Mouse (Mus musculus) intestine, postnatal 0 days (tissue): Measurements from ENCODE around the gene Tnfsf13. TPM values are rescaled to one million over a fixed set of nuclear protein-coding genes. Genes with fewer than 3 reads are reported as not detected.

Source experiments
- ATAC-seq: fragments of 200-750 bp; cut with Nextera tagmentation; 2 replicates; pipeline ENCODE4 v1.8.0; 2017; ENCODE audit warnings: mild to moderate bottlenecking, moderate TSS enrichment, moderate library complexity
- H3K27ac ChIP-seq: fragments of 300-500 bp; sonication (generic); 2 replicates; pipeline ENCODE4 v1.5.1; 2014; ENCODE audit warnings: mild to moderate bottlenecking, low read depth, low read length, moderate library complexity
- H3K27me3 ChIP-seq: fragments of 300-500 bp; sonication (generic); replicated peaks from 2 replicates; pipeline ENCODE4 v1.6.1; 2014; ENCODE audit warnings: low read length, mixed read lengths; ENCODE audit not compliant: control insufficient read depth, insufficient read depth
- H3K36me3 ChIP-seq: fragments of 300-500 bp; sonication (generic); 2 replicates; pipeline ENCODE4 v1.6.1; 2014; ENCODE audit warnings: mild to moderate bottlenecking, moderate library complexity; ENCODE audit not compliant: control insufficient read depth, insufficient read depth
- H3K4me1 ChIP-seq: fragments of 300-500 bp; sonication (generic); replicated peaks from 2 replicates; pipeline ENCODE4 v1.6.1; 2014; ENCODE audit warnings: antibody characterized with exemption, low read length, mixed read lengths; ENCODE audit not compliant: control insufficient read depth, insufficient read depth
- H3K4me2 ChIP-seq: fragments of 300-500 bp; sonication (generic); replicated peaks from 2 replicates; pipeline ENCODE4 v1.6.1; 2014; ENCODE audit warnings: low read depth, mild to moderate bottlenecking, moderate library complexity
- H3K4me3 ChIP-seq: fragments of 300-500 bp; sonication (generic); 2 replicates; pipeline ENCODE4 v1.5.1; 2014; ENCODE audit warnings: low read depth, low read length
- H3K9ac ChIP-seq: fragments of 300-500 bp; sonication (generic); 2 replicates; pipeline ENCODE4 v1.6.1; 2014; ENCODE audit warnings: mild to moderate bottlenecking, low read depth, low read length
- H3K9me3 ChIP-seq: fragments of 300-500 bp; sonication (generic); 2 replicates; pipeline ENCODE4 v1.6.1; 2016; ENCODE audit warnings: mixed run types; ENCODE audit not compliant: control insufficient read depth
- CTCF ChIP-seq: sonication (generic); IDR thresholded peaks from 2 replicates; pipeline ENCODE4 v1.5.1; 2016; ENCODE audit warnings: low read depth, mild to moderate bottlenecking, control low read depth, antibody characterized with exemption, moderate library complexity
- WGBS: fragments of 180-500 bp; shearing (Covaris S2); extraction: QIAGEN DNeasy Blood & Tissue Kit; methylation state at CpG from one replicate; pipeline ENCODE4 v1.1.7; 2014; 5-methylcytosine and 5-hydroxymethylcytosine counted together
- polyA plus RNA-seq: library from polyadenylated mRNA; unstranded; fragments of >200 nt; fragmentation: Nextera tagmentation; extraction: Ambion mirVana; gene quantifications from 2 replicates; pipeline ENCODE4 v1.2.1, GENCODE M21; 2015

Tnfsf13 gene
- polyA plus RNA-seq, 1 experiment from 2014 or later = 1.6 TPM

DNA sequence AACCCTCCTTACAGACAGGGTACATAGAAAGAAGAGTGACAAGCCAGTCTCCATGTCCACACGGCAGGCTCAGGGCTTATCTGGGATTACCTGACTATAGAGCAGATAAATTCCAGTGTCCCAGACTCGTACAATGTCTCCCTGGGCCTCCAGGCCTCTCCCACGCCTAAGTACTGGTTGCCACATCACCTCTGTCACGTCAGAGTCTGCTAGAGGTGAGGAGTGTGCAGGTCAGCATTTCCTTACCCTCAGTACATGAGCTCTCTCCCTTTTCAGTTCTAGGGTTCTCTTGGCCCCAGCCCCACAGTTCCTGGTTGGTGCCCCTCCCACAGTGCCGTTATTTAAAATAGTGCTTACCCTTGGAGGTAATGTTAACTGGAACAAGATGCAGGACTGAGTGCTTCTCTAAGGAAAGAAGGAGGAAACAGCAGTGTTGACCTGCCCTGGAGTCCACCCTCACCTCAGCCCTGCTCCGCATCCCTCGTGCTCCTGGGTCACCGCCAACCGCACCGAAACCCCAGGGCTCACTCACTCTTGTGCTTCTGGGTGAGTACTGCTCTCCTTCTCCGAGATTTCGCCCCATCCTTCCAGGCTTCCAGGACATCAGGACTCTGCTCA lies 1.3 kb downstream of the Tnfsf13 start:
- H3K9me3 ChIP-seq = no peaks in the 10 kb centered on the region
- no peaks in the 10 kb centered on the region; the same call in 1 of the 2 replicates for H3K36me3 ChIP-seq
- WGBS = 65% methylated on average over 12 of the region's 12 CpGs
- H3K9ac ChIP-seq = peak overlapping the region; percentile 31; the same call in 1 of the 2 replicates
- H3K4me1 ChIP-seq = peaks cover 12% of the 10 kb centered on the region
- peak overlapping the region; percentile 89 for H3K27ac ChIP-seq
- H3K27me3 ChIP-seq = no peaks in the 10 kb centered on the region
- no peak for TF ChIP-seq CTCF
- H3K4me3 ChIP-seq = peak overlapping the region; percentile 26
- peak overlapping the region; percentile 62 for H3K4me2 ChIP-seq
- ATAC-seq = peak; percentile 67

DNA sequence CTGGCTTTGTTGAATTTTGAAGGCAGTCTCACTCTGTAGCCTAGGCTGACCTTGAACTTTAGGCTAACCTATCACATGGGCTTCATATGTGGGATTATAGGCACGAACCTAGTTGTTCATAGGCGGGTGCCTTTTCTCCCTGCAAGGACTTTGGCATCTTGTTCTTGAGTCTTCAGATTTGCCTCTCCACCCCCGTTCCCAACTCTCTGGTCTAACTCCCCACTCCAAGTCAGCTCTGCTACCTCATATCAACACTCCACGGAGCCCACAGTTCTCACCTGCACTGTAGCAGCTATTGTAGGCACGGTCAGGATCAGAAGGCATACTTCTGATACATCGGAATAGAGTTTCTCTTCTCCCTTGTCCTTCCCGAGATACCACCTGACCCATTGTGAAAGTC lies 2.0 kb downstream of the Tnfsf13 start:
- no peak for TF ChIP-seq CTCF
- Histone ChIP-seq H3K9me3 (no peaks in the 10 kb centered on the region), H3K36me3 (peaks cover 2% of the 10 kb centered on the region), H3K4me2 (peak overlapping the region; percentile 9), H3K4me3 (no peak overlapping the region), H3K9ac (no peak overlapping the region), H3K27me3 (no peaks in the 10 kb centered on the region), H3K4me1 (peaks cover 12% of the 10 kb centered on the region), H3K27ac (peak overlapping the region; percentile 89)
- WGBS = 55% methylated on average over 7 of the region's 7 CpGs
- no peak for ATAC-seq

DNA sequence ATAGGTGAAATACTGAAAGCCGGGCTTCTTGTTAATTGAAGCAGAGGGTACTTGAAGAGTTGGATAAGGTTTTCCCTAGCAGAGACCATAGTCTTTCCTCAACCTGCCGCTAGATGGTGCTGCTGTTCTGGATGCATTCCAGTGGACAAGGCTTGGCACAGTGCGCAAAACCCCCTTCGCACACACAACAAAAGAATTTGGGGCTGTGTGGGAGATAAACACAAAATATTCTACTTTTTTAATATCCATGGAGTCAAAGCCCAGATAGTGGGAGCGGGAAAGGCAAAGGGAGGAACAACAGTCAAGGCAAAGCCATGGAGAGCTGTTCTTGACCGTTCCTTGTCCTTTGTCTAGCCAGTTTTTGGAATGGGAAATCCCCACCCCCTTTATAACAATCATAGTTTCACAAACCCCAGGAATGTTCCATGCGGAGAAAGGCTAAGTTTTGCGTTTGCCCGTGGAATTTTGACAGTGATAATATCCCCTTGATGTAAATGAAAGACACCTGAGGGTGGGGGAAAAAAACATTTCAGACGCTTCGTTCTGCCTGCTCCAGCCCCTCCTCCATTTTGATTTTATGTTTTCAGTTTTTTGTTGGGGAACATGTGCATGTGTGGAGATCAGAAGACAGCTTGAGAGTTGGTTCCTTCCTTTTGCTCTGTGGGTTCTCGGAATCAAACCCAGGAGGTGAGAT lies 2.6 kb downstream of the Tnfsf13 start:
- H3K9me3 ChIP-seq = no peaks in the 10 kb centered on the region
- no peak overlapping the region for H3K9ac ChIP-seq
- peaks cover 12% of the 10 kb centered on the region for H3K4me1 ChIP-seq
- peak overlapping the region; percentile 82 for H3K4me2 ChIP-seq
- H3K27me3 ChIP-seq = no peaks in the 10 kb centered on the region
- H3K36me3 ChIP-seq = peaks cover 7% of the 10 kb centered on the region
- peak overlapping the region; percentile 89 for H3K27ac ChIP-seq
- WGBS = 23% methylated on average over 12 of the region's 12 CpGs
- H3K4me3 ChIP-seq = no peak overlapping the region
- no peak for ATAC-seq
- peak; percentile 97 for TF ChIP-seq CTCF

DNA sequence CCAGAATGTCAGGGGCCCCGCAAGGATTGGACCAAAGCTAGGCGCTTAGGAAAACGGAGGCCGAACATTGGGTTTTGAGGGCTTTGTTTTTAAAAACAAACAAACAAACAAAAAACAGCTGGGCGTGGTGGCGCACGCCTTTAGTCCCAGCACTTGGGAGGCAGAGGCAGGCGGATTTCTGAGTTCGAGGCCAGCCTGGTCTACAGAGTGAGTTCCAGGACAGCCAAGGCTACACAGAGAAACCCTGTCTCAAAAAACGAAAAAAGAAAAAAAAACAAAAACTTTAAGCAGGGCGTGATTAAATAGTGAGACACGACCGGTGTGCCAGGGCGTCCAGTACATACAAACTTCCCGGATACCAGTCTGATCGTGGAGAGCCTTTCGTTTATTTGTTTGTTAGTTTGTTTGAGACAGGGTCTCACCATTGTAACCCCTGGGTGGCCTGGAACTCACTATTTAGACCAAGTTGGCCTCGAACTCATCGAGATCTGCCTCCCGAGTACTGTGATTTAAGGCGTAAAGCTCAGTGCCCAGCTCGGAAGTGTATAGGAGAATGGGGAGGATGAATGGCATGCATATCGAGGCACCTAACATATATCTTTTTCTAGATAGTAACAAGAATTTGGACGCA lies 3.3 kb downstream of the Tnfsf13 start:
- Histone ChIP-seq H3K9me3 (no peaks in the 10 kb centered on the region), H3K4me1 (peaks cover 12% of the 10 kb centered on the region), H3K4me3 (peak overlapping the region; percentile 92), H3K27ac (peak overlapping the region; percentile 91), H3K27me3 (no peaks in the 10 kb centered on the region), H3K4me2 (peak overlapping the region; percentile 82), H3K36me3 (peaks cover 14% of the 10 kb centered on the region), H3K9ac (peak overlapping the region; percentile 37; the same call in 1 of the 2 replicates)
- ATAC-seq = no peak
- 19% methylated on average over 24 of the region's 24 CpGs for WGBS
- no peak for TF ChIP-seq CTCF

DNA sequence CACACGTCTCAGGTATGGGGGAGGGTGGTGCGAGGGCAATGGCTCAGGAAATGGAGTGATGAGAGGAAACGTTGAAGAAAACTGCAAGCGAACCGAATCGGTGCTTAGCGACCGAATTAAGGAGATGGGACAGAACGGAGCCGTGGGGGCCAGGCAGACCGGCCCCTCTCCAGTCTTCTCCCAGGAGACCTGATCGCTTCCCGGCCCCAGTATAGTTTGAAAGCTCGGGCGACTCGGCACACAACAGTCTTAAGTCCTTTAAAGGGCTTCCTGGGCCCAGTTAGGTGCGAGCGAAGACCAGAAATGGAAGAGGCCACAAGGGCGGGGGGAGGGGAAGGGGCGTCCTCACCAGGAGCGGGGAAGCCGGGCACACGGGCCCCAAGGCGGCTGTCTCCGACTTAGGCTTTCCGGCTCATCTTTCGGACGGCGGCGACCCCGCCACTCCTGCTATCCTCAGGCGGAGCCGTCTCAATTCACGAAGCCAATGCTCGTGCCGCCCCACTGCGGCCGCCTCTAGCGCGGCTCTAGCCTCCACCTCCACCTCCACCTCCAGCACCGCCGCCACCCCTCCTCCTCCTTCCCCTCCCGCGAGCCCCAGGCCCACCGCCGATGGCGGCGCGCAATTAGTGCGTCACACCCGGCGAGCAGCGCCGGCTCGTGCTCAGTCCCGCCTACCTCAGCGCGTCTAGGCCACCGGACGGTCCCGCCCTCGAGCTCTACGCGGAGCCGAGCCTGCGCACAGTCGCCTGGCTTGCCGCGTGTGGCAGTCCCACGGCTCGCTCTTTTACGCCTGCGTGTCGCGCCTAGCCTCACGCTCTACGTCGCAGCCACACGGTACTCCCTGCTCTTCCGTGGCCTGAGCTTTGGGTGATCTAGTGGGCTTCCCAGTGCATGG lies 4.0 kb downstream of the Tnfsf13 start, which contains the start of gene Senp3:
Senp3 (minus strand) TSS at position 771 of the 895 bp plus-strand sequence.
- ATAC-seq = peak; percentile 88
- Histone ChIP-seq H3K9ac (peak within 1 kb of the TSS; percentile 82), H3K4me3 (peak within 1 kb of the TSS; percentile 92), H3K4me1 (peaks cover 12% of the 10 kb centered on the region), H3K27me3 (no peaks in the 10 kb centered on the region), H3K36me3 (peaks cover 22% of the 10 kb centered on the region), H3K27ac (peak within 1 kb of the TSS; percentile 91), H3K4me2 (peak within 1 kb of the TSS; percentile 82), H3K9me3 (no peaks in the 10 kb centered on the region)
- no peak for TF ChIP-seq CTCF
- WGBS = under 1% methylated on average over 77 of the region's 80 CpGs
